Mouse (Mus musculus): Measurements from ENCODE around the gene Mocs1.

DNA sequence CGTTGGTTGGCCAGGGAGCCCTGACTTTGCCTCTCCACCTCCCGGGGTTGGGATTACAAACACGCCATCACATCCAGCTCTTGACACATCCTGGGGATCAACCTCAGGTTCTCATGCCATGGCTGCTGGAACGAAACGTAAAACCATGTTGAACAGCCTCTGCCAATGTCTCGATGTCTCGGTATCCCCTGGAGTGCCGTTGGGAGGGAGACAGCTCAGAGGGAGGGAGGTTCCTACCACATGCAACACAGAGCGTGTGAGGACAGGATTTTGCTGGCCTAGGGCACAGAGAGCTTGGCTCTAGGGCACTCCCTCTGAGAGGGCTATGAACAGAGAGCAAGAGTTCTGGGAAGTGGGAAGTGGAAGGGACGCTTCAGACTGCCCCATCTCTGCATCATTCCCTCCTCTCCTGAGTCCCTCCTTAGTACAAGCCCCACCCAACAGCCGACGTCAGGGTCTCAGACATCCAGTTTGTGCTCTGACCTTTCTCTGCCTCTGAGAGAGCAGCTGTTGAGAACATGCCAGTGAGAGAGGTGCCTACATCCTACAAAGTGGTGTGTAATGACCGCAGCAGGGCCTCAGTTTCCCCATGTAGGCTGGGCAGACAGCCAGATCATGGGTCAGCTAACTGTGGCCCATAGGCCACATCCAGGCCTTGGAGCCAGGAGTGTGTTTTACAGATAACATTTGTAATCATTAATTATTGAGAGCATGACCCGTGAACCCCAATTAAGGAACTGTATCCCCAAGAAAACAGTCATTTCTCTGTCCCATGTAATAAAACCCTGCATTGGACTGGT, 12.4 kb downstream of the Mocs1 start:
- TF ChIP-seq CTCF (IDR thresholded peaks at IDR 0.05; ENCODE audit: control insufficient read depth, insufficient read depth, insufficient replicate concordance, low read depth, low read length) (no peak), POLR2A (IDR thresholded peaks at IDR 0.05; ENCODE audit: control insufficient read depth, low read depth, low read length) (no peak)

All from testis, adult 2 months (tissue).